Mouse (Mus musculus): ENCODE measurements around the gene Rtl9. TPM values are rescaled to one million over a fixed set of nuclear protein-coding genes. Genes with fewer than 3 reads are reported as not detected.

The Rtl9 gene
- total RNA-seq (2014; fragmentation: Nextera tagmentation) (not detected in 2 replicates), total RNA-seq (2017) (not detected in 2 replicates)

DNA sequence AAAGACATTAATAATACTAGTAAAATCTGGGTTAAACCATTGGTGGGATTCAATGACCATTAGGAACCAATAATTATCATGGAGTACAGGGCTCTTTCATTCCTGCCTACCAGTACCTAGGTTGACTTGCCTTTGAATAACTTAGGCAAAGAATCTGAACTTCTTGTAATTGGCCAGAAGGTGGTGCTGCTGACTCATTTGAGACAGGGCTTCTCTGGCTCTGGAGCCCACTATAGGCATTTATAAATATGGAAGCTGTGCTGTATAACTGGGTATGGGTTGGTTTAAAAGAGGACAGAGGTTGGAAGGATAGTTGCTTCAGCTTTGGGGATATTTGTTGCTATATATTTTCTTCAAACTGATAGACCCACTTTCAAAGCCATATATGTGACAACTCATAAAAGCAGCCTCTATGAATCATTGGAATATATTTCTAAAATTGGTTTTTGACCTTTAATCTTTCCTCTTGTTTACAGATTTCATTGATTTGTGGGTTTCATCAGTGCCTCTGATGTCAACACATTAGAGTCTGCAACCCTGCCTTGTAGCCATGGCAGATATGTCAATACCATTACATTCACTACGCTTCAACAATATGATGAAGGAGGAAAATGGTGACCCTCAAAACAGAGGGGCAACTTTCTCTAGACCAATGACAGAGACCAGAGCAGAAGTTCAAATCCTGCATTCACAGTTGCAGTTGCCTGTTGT lies at the start of gene Rtl9:
TSS of gene Rtl9 (plus strand) at position 551 of the 711 bp plus-strand sequence.
- peak; percentile 65 for ATAC-seq (replicated peaks; ENCODE audit: low FRiP score, low TSS enrichment, poor library complexity, severe bottlenecking)

DNA sequence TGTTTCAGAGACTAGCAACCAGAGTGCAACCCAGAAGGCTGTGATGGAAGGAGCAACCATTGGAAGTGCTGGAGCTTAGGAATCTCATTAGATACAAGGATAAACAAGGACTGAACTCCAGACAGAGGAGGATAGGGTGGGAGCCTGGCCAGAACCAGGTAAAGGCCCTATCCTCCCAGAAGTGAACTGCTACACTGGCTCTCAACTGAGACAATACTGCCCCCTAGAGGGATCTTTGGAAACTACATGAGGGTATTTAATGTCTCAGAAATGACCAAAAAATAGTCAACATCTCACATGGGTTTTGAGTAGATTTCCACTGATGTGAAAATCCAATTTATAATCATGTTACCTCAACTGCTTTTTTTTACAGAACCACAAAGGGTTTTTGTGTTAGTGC lies 47.9 kb upstream of the Rtl9 start:
- ATAC-seq (replicated peaks; ENCODE audit: low FRiP score, low TSS enrichment, poor library complexity, severe bottlenecking): 0 out of 2 replicates have a peak, but pooled peaks have one; percentile 57

DNA sequence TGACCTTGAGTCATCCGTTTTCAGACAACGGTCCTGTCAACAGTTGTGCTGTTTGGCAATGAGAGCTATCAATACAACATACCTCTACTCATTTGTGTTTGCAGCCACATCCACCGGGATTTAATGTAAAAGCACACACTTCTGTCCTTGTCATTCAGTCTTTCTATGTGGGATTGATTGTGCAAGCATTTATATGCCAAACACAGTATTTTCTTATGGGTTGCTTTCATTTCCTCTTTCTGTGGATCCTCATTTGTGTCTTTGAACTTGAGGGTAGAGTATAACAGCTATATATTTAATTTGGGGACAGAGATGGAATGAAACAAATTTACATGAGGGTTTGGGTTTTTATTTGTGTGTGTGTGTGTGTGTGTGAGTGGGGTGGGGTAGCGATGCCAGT lies 47.5 kb upstream of the Rtl9 start:
- no peak for ATAC-seq (replicated peaks; ENCODE audit: low FRiP score, low TSS enrichment, poor library complexity, severe bottlenecking)

DNA sequence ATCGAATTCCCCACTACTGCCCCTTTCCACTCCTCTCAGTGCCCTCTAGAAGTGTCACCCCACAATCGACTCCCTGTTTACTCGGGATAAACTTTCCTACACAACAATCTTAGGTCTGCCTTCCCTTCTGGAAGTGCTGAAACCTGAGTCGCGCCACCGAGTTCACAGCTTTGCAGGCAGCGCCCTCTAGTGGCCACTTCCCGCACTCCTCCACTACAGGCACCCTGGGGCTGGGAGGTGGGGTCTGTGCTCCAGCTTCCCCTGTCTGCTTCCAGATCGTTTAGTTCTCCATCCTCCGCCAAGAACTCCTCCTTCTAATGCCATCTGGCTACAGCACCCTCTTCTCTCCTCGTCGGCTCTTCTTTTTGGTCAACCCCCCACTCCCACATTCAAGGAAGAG lies 40.6 kb upstream of the Rtl9 start:
- ATAC-seq (replicated peaks; ENCODE audit: low FRiP score, low TSS enrichment, poor library complexity, severe bottlenecking): peak; percentile 91

DNA sequence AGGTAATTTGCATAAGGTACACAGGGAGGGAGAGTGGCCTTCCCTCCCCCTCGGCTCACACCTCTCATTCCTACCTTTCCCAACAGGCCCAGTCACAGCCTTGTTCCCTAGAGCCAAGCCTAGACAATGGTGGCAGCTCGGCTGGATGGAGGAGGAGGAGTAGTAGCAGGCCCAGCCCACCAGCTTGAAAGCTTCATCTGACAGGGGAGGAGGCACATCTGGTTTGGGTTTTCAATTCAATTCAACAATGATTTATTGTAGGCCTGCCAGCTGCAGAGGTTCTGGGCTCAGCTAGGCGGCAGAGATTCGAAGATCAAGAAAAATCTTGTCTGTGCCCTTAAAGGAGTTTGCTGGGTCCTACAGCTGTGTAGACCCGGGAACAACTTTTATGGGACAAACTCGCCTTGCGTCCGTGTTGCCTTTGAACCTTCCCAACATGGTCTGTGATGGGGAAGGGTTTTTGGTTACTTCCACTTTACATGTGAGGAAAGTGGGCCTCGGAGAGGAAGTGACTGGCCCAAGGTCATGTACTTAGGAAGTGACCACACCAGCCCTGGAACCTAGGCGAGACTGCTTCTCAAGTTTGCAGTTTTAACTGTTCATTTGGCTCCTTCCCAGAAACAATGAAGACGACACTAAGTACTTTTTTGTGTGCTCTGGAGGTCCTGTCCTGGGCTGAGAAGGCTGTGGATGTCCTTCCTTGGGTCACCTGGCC lies 36.6 kb upstream of the Rtl9 start:
- no peak for ATAC-seq (replicated peaks; ENCODE audit: low FRiP score, low TSS enrichment, poor library complexity, severe bottlenecking)

DNA sequence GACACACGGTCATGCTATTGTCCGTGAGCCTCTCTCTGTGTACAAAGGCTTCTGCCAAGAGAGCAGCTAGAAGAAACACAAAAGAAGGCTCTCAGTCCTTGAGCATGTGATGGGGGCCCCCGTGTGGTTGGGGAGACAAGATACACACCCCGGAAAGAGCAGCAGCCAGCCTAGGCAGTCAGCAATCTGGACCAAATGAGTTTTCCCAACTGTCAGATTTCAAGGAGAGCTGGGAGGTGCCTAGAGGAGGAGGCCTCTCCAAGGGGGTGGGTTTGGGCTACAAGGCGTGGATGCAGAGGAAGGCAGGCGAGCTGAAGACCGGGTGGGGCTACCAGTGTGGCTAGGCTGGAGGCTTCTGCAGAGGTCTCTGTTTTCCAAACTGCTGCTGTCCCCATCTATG lies 35.6 kb upstream of the Rtl9 start:
- peak; percentile 44; the same call in 1 of the 2 replicates for ATAC-seq (replicated peaks; ENCODE audit: low FRiP score, low TSS enrichment, poor library complexity, severe bottlenecking)

DNA sequence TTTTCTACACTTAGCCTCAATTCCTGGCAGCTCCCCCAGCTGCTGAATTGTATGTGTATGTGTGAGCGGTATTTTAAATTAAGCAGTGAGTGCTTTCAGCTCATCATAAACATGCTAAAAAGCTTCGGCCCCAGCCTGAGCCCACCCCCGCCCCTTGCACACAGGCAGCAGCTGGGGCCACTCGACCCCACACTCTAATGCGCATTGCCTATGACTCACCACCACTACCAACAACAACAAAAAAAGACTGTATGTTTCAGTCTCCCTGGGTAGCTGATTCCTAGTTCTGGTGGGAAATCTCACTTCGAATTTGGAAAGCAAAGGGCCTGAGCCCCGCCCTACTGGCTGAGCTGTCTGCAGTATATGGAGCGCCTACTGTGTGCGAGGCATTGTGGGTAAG lies 35.1 kb upstream of the Rtl9 start:
- no peak for ATAC-seq (replicated peaks; ENCODE audit: low FRiP score, low TSS enrichment, poor library complexity, severe bottlenecking)

DNA sequence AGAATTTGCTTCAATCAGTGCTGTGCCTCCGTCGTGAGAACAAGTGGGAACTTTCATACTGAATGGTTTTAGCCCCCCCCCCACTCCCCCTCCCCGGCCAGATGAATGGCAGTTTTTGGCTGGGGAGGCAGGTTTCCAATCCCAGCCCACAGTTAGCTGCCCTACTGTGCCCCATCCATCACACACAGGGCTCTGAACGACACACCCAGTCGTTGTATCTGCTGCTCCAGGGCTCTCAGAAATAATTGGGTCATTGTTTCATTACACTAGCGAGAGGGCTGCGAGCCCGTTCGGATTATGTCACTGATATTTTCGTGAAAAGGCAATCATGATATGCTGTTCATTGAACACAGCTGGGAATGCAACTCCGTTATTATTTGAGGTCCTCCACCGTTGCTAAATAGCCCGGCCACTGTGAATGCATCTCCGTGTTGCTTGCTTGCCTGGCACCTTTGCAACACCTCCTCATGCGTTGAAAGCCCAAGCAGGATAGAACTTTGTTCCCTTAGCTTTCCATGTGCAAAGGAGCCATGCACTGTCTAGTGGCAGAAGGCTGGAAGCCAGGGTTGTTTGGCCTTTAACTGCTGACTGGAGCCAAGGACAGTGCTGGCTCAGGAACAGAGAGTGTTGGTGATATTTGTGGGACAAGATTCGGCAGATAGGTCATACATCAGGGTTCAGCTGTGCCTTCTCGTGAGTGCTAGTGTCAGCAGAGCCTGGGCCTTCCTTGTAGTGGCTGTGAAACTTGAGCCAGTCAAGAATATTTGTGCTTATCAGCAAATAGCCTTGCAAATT lies 32.9 kb upstream of the Rtl9 start:
- no peak for ATAC-seq (replicated peaks; ENCODE audit: low FRiP score, low TSS enrichment, poor library complexity, severe bottlenecking)

DNA sequence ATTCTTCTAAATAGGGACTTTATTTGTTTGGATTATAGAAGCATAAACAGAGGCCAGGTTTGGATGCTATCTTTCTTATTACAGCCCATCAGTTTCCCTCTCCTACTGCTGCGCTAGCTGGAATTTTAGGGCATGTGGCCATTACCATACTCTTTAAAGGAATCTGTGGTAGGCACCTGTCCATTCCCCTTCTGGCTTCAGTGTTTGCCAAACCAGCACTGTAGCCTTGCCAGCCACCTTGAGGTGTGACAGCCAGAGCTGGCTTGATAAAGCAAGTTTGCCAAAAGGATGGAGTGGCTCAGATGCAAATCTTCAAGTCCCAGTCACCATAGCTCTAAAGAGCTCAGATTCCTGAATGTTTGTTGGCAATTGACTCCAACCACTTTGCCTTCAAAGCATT lies 32.3 kb upstream of the Rtl9 start:
- no peak for ATAC-seq (replicated peaks; ENCODE audit: low FRiP score, low TSS enrichment, poor library complexity, severe bottlenecking)

DNA sequence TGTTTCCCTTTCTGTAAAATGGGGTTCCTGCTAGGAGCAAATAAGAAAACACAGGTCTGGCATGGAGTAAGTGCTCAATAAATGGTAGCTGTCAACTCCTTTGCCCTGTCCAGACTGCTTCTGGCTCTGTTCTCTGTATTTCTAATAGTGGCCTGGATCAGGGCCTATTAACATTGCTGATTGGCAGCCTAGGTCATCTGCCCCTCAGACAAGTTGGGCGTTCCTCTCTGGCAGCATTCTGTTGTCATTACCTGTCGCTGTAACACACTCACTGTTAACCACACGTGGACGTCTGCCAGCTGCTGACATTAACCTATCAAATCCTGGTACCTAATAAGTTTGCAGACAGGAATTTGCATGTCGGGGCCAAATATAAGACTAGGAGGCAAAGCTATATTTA lies 31.8 kb upstream of the Rtl9 start:
- ATAC-seq (replicated peaks; ENCODE audit: low FRiP score, low TSS enrichment, poor library complexity, severe bottlenecking): no peak

DNA sequence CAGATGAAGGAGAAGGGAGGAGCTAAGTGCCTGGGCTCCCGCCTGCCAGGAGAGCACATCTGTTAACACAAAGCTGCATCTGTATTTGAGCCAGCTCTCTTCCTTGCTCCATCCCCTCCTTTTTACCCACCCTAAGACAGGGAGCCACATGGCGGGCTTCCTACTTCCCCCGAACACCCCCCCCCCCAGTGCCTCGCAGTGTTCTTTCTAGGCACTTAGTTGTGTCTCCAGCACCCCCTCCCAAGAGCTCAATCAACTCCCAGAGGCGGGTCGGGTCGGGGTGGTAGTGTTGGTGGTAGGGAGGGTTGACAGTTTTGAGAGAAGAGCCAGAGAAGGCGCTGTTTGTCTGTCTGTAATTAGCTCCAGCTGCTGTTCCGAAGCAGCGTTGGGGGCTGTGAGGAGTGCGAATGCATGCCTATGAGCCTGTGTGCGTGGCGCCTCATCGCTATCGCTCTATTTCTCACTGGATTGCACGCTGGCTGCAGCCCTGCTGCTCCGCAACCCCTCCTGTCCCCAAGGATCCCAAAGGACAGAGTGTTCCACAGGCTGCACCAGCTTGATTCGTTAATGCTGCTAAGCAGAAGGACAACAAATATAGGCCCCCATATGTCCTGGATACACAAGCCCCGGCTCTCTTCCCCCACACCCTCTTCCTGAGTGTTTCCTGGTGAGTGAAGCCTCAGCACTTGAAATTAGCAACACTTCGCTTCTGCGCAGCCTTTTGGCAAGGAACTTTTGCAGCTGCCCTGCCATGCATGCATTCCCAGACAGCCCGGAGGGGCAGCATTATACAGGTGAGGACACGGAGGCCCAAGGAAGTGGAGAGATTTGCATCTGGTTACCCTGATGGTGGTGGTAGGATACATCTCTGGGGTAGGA lies 18.7 kb upstream of the Rtl9 start:
- ATAC-seq (replicated peaks; ENCODE audit: low FRiP score, low TSS enrichment, poor library complexity, severe bottlenecking): no peak

DNA sequence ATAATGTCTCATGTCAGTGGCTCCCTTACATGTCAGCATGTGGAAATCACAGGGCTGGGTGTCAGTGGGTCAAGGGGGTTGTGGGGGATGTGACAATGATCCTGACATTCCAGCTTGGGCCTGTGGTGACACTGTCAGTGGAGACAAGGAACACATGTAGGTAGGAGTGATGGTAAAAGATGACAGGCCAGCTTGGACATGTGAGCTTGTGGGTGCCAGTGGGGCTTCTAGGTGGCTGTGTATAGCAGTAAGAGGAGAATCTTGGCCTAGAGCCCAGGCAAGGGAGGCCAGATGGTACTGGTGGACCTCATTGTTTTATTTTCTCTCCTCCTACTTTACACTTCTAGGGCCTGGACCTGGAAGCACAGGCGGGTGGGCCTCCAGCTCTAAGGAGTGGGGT lies 16.7 kb upstream of the Rtl9 start:
- no peak for ATAC-seq (replicated peaks; ENCODE audit: low FRiP score, low TSS enrichment, poor library complexity, severe bottlenecking)

DNA sequence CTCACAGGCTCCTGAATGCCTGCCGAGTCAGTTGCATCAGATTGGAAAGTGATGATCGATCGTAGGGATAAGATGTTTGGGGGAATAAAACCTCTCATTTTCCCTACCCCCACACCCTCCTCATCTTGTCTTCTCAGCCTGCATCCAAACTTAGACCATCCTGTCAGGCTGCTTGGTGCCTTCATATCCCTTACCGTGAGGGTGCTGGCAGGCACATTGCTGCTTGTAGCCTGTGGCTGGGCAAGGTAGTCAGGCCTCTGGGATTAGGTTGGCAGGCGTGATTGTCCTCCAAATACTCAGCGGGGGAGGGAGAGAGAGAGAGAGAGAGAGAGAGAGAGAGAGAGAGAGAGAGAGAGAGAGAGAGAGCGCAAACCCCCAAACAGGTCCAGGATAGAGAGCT lies 11.2 kb upstream of the Rtl9 start:
- ATAC-seq (replicated peaks; ENCODE audit: low FRiP score, low TSS enrichment, poor library complexity, severe bottlenecking): no peak

DNA sequence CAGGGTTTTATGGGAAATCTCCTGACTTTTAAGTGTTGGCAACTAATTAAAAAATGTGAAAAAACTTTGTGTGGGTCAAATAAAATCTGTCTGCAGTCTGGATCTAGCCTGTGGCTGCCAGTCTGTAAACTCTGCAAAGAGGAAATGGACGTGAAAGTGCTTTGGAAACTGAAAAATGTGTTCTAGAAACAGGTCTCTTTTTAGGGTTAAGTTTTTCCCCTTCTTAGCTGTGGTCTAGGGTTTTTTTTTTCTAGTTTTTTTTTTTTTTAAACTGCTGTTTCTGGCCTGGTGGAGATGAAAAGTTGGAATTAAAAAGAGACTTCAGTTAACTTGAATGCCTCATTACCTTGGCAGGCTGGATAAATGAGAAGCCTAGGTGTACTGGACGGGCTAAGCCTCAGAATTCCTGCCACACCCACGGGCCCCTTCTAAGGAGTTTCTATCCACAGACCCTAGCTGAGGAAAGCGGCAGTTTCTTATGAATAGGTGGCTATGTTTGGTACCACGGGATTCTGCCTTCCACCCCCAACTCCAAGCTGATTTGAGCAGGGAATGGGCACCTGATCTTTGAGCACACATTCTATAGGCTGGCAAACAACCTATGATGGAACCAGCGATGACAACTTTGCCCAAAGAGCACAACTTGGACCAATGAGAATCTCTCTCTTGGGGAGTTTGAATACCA lies 8.3 kb upstream of the Rtl9 start:
- no peak for ATAC-seq (replicated peaks; ENCODE audit: low FRiP score, low TSS enrichment, poor library complexity, severe bottlenecking)

DNA sequence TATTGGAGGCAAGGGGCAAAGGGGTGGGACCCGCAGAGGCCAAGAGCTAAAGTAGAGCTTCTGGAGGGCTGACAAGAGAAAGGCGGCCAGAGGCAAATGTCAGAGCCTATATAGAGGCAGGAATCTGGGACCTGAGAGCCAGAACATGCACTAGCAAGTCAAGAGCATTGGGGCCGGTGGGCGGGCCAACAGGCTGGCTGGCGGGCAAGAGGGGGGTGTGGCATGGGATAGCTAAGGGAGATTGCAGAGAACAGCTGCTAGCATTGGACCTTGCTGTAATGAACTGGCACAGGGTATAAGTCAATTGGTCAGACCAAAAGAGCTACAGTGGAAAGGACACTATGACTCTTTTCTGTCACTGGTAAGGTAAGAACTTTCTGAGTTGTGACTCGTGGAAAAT lies 1.8 kb upstream of the Rtl9 start:
- no peak for ATAC-seq (replicated peaks; ENCODE audit: low FRiP score, low TSS enrichment, poor library complexity, severe bottlenecking)

DNA sequence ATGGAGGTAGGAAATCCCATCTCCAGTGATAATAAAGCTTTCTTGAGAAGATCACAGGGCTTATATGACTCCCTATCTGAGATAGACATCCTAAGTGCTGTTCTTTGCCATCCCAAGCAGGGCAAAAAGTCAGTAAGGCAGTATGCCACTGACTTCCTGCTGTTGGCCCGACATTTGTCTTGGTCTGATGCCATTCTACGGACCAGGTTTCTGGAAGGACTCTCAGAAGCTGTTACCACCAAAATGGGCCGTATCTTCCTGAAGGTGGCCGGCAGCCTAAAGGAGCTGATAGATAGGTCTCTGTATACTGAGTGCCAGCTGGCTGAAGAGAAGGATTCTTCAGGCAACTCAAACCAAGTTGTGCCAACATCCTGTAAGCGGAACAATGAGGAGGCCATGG lies 3.8 kb downstream of the Rtl9 start:
- ATAC-seq (replicated peaks; ENCODE audit: low FRiP score, low TSS enrichment, poor library complexity, severe bottlenecking): no peak

DNA sequence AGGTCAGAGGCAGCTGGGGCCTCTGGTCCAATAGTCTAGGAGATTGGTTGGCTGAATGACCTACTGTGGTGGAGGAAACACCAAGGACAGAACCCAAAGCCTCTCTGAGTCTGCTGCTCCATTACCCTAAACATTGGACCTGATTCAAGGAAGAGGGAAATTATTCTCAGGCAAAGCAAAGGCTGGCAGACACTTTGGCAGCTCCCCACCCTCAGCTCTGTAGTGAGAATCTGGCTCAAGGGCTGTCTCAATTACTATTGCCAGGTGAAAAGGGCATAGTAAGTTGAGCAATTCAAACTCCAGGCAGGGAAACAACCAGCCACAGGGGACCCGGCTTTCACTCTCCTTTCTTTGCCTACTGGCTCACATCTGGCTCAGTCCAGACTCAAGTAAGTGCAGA lies 6.5 kb downstream of the Rtl9 start:
- ATAC-seq (replicated peaks; ENCODE audit: low FRiP score, low TSS enrichment, poor library complexity, severe bottlenecking): no peak

DNA sequence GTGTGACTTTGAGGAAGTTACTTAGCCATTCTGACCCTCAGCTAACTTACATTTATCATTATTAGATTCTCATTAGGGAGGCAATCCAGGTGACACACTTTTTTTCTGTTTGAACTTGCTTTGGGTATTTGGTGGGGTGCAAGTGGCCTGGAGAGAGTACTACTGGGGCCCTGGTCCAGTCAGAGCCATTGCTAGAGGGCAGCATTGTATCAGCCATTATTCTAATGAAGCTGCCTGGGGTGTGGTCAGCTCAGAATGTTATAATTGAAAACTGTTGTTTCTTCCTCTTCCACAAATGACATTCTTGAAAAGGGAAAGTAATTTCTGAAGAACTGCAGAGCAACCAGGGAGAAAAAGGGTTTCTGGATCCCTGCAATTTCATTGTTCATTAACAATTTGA lies 13.2 kb downstream of the Rtl9 start:
- no peak for ATAC-seq (replicated peaks; ENCODE audit: low FRiP score, low TSS enrichment, poor library complexity, severe bottlenecking)
